Comparison of ENCODE assay signal across 14 mouse cellular contexts in genomic region chr1:38665611-38666010, GRCm38 (mm10). TPM values are rescaled to one million over a fixed set of nuclear protein-coding genes. Genes with fewer than 3 reads are reported as not detected.
DNase-seq lines count a peak whose midpoint lies in the region; ATAC-seq and TF ChIP-seq lines count a peak whose summit lies in the region.
"Had no signal": no experiment of that assay in that cellular context is flagged by ENCODE, and none has a peak within 500 bp of the region (broad histone marks: within the 10 kb centered on the region; RNA-seq: fewer than 3 reads in every experiment).

No protein-coding gene starts in this region.

- no peaks in the 10 kb centered on the region for H3K36me3 ChIP-seq in kidney, postnatal 0 days (ENCODE audit: insufficient read depth, low read length)
- H3K36me3 ChIP-seq in splenic B cell, adult 2 months (ENCODE audit: control insufficient read depth, insufficient read depth, low read length, poor library complexity, severe bottlenecking), result no peaks in the 10 kb centered on the region
- H3K36me3 ChIP-seq in midbrain, embryonic 13.5 days, result no peaks in the 10 kb centered on the region
- H3K36me3 ChIP-seq: heart, embryonic 15.5 days; hindbrain, embryonic 15.5 days; limb, embryonic 12.5 days had no signal

- no peak overlapping the region for H3K4me3 ChIP-seq in kidney, postnatal 0 days (replicated peaks; ENCODE audit: low read depth, low read length)
- H3K4me3 ChIP-seq in midbrain, embryonic 13.5 days (replicated peaks), result no peak overlapping the region
- H3K4me3 ChIP-seq: heart, embryonic 15.5 days; hindbrain, embryonic 15.5 days; limb, embryonic 12.5 days had no signal

- no peak overlapping the region for H3K9ac ChIP-seq in kidney, postnatal 0 days (ENCODE audit: low read depth, low read length)
- no peak overlapping the region for H3K9ac ChIP-seq in midbrain, embryonic 13.5 days (replicated peaks)
- H3K9ac ChIP-seq: forebrain, postnatal 0 days; heart, embryonic 15.5 days; hindbrain, embryonic 15.5 days; limb, embryonic 12.5 days had no signal

- no peaks in the 10 kb centered on the region for H3K27me3 ChIP-seq in kidney, postnatal 0 days (ENCODE audit: insufficient read depth, low read length)
- H3K27me3 ChIP-seq in splenic B cell, adult 2 months (ENCODE audit: control insufficient read depth, insufficient read depth, low read length, poor library complexity, severe bottlenecking), result no peaks in the 10 kb centered on the region
- no peaks in the 10 kb centered on the region for H3K27me3 ChIP-seq in midbrain, embryonic 13.5 days
- H3K27me3 ChIP-seq: heart, embryonic 15.5 days; hindbrain, embryonic 15.5 days had no signal

- no peak for ATAC-seq in kidney, postnatal 0 days (replicated peaks; ENCODE audit: low FRiP score, low read depth)
- ATAC-seq in activated CD4-positive, CD25-positive, alpha-beta regulatory T cell, adult 4 months, result peak; percentile 72
- ATAC-seq in midbrain, embryonic 13.5 days, result no peak
- ATAC-seq: forebrain, postnatal 0 days had no signal

- 85% methylated on average over 1 of the region's 1 CpGs for WGBS in kidney, postnatal 0 days
- WGBS in midbrain, embryonic 13.5 days, result 86% methylated on average over 1 of the region's 1 CpGs

- H3K27ac ChIP-seq in kidney, postnatal 0 days, result peak overlapping the region; percentile 47; the same call in 1 of the 2 replicates
- H3K27ac ChIP-seq in midbrain, embryonic 13.5 days, result no peak overlapping the region
- H3K27ac ChIP-seq: heart, embryonic 15.5 days; hindbrain, embryonic 15.5 days had no signal

- H3K4me1 ChIP-seq in kidney, postnatal 0 days (replicated peaks; ENCODE audit: insufficient read depth, low read length), result no peaks in the 10 kb centered on the region
- H3K4me1 ChIP-seq in midbrain, embryonic 13.5 days (replicated peaks), result no peaks in the 10 kb centered on the region
- H3K4me1 ChIP-seq: heart, embryonic 15.5 days; hindbrain, embryonic 15.5 days had no signal

- DNase-seq in kidney, postnatal 0 days (ENCODE audit: low spot score), result no peak
- no peak for DNase-seq in kidney, adult 11 months
- peak; percentile 69 to 72 for DNase-seq in B cell, adult 2 months
- DNase-seq in splenic B cell, adult 2 months (ENCODE audit: low read depth, low spot score), result peak; percentile 88
- no peak for DNase-seq in left cerebral cortex, postnatal 25 days (ENCODE audit: low spot score in 2 of 2)
- DNase-seq in adrenal gland, postnatal 36 days, result no peak
- DNase-seq: cerebellum, postnatal 25 days; forebrain, postnatal 0 days; gastrocnemius, postnatal 25 days had no signal

- H3K4me2 ChIP-seq in kidney, postnatal 0 days (ENCODE audit: low read length), result no peak overlapping the region
- H3K4me2 ChIP-seq in midbrain, embryonic 13.5 days (replicated peaks), result no peak overlapping the region
- H3K4me2 ChIP-seq: heart, embryonic 15.5 days; hindbrain, embryonic 15.5 days; limb, embryonic 12.5 days had no signal

- no peaks in the 10 kb centered on the region for H3K9me3 ChIP-seq in kidney, postnatal 0 days (replicated peaks; ENCODE audit: low read length)
- no peaks in the 10 kb centered on the region for H3K9me3 ChIP-seq in midbrain, embryonic 13.5 days
- H3K9me3 ChIP-seq: heart, embryonic 15.5 days; hindbrain, embryonic 15.5 days; limb, embryonic 12.5 days had no signal

- intact Hi-C loops in left cerebral cortex, postnatal 25 days (cut with DNase I), result no loop called here

- TF ChIP-seq CTCF in kidney, postnatal 0 days (IDR thresholded peaks at IDR 0.05; ENCODE audit: low read depth), result no peak

RNA-seq across cellular contexts. Expression of gene Aff3, which starts 0.9 kb away (rescaled TPM):
- 6.9 and 7.9 TPM in 2 replicates for polyA plus RNA-seq in kidney, postnatal 0 days (2015; fragmentation: Nextera tagmentation; extraction: Ambion mirVana)
- 10 to 100 TPM; 15.0 to 18.5 TPM for polyA plus RNA-seq in activated CD4-positive, CD25-positive, alpha-beta regulatory T cell, adult 4 months (2017; shearing (Covaris generic))
- total RNA-seq in left cerebral cortex, postnatal 25 days (2021), result 100 to 1,000 TPM in 1 of 2 experiments, 10 to 100 TPM in 1; 94.2 to 102 TPM
- polyA plus RNA-seq in midbrain, embryonic 13.5 days (2015; fragmentation: Nextera tagmentation; extraction: Ambion mirVana), result 10.7 and 12.7 TPM in 2 replicates
- total RNA-seq in adrenal gland, postnatal 36 days (2021), result 1 to 10 TPM; 3.7 to 4.6 TPM

Comparison
In these comparisons a context has a peak if more than half of its experiments do, and no peak if none do; other contexts are left out.
1. DNase-seq: peak in B cell, adult 2 months (2 of 2) and splenic B cell, adult 2 months (single experiment); none in kidney, postnatal 0 days (single experiment), kidney, adult 11 months (single experiment), left cerebral cortex, postnatal 25 days (0 of 2) and adrenal gland, postnatal 36 days (0 of 2).